Mouse (Mus musculus) heart, embryonic 11.5 days (tissue): ENCODE measurements around the gene Chpf2. TPM values are rescaled to one million over a fixed set of nuclear protein-coding genes. Genes with fewer than 3 reads are reported as not detected.

ENCODE experiments used
- ATAC-seq: fragments of 200-750 bp; cut with Nextera tagmentation; replicated peaks from 2 replicates; pipeline ENCODE4 v1.8.0; 2017; ENCODE audit warnings: moderate library complexity; ENCODE audit not compliant: insufficient number of reproducible peaks, low FRiP score, low TSS enrichment
- H3K27ac ChIP-seq: fragments of 300-500 bp; sonication (generic); 2 replicates; pipeline ENCODE4 v1.5.1; 2014; ENCODE audit warnings: mild to moderate bottlenecking, low read depth, low read length
- H3K27me3 ChIP-seq: fragments of 300-500 bp; sonication (generic); 2 replicates; pipeline ENCODE4 v1.6.1; 2014; ENCODE audit warnings: mild to moderate bottlenecking, low read length, mixed read lengths; ENCODE audit not compliant: control insufficient read depth, insufficient read depth
- H3K36me3 ChIP-seq: fragments of 300-500 bp; sonication (generic); 2 replicates; pipeline ENCODE4 v1.6.1; 2014; ENCODE audit warnings: mild to moderate bottlenecking, low read length, moderate library complexity, mixed read lengths; ENCODE audit not compliant: control insufficient read depth, insufficient read depth
- H3K4me1 ChIP-seq: fragments of 300-500 bp; sonication (generic); 2 replicates; pipeline ENCODE4 v1.6.1; 2014; ENCODE audit warnings: low read length; ENCODE audit not compliant: control insufficient read depth, insufficient read depth
- H3K4me2 ChIP-seq: fragments of 300-500 bp; sonication (generic); 2 replicates; pipeline ENCODE4 v1.6.1; 2014; ENCODE audit warnings: mild to moderate bottlenecking, moderate library complexity
- H3K4me3 ChIP-seq: fragments of 300-500 bp; sonication (generic); 2 replicates; pipeline ENCODE4 v1.5.1; 2014; ENCODE audit warnings: low read depth, low read length
- H3K9ac ChIP-seq: fragments of 300-500 bp; sonication (generic); 2 replicates; pipeline ENCODE4 v1.6.1; 2014; ENCODE audit warnings: mild to moderate bottlenecking, low read depth, low read length, moderate library complexity
- H3K9me3 ChIP-seq: fragments of 300-500 bp; sonication (generic); replicated peaks from 2 replicates; pipeline ENCODE4 v1.6.1; 2016; ENCODE audit warnings: low read length; ENCODE audit not compliant: control insufficient read depth
- WGBS: fragments of 180-500 bp; shearing (Covaris S2); extraction: QIAGEN DNeasy Blood & Tissue Kit; methylation state at CpG from one replicate; pipeline ENCODE4 v1.1.7; 2014; ENCODE audit not compliant: insufficient replicate concordance; 5-methylcytosine and 5-hydroxymethylcytosine counted together
- polyA plus RNA-seq: library from polyadenylated mRNA; unstranded; fragments of >200 nt; fragmentation: Nextera tagmentation; extraction: Ambion mirVana; gene quantifications from 2 replicates; pipeline ENCODE4 v1.2.1, GENCODE M21; 2014

Chpf2 gene
- polyA plus RNA-seq, 1 experiment from 2014 or later = 8.1 TPM

GRCm38 (mm10) chr5:24587200-24587577, 648 bp downstream of the Chpf2 start:
- ATAC-seq = peak; percentile 45; the same call in 1 of the 2 replicates
- Histone ChIP-seq H3K4me1 (peaks cover 23% of the 10 kb centered on the region), H3K9me3 (no peaks in the 10 kb centered on the region), H3K27me3 (no peaks in the 10 kb centered on the region), H3K36me3 (peaks cover 13% of the 10 kb centered on the region), H3K4me3 (peak overlapping the region; percentile 91), H3K27ac (peak overlapping the region; percentile 84), H3K9ac (peak overlapping the region; percentile 90), H3K4me2 (peak overlapping the region; percentile 72)
- WGBS = 15% methylated on average over 4 of the region's 4 CpGs

- peaks cover 31% of the 10 kb centered on the region for H3K36me3 ChIP-seq
- H3K4me2 ChIP-seq = no peak overlapping the region
- H3K4me3 ChIP-seq = no peak overlapping the region
- no peak overlapping the region; the same call in 1 of the 2 replicates for H3K9ac ChIP-seq
- WGBS = 85% methylated on average over 20 of the region's 20 CpGs
- H3K4me1 ChIP-seq = peaks cover 29% of the 10 kb centered on the region
- no peaks in the 10 kb centered on the region for H3K27me3 ChIP-seq
- no peaks in the 10 kb centered on the region for H3K9me3 ChIP-seq
- H3K27ac ChIP-seq = no peak overlapping the region
- ATAC-seq = no peak
Observed at GRCm38 (mm10) chr5:24589511-24590500, 3.3 kb downstream of the Chpf2 start.

- H3K27ac ChIP-seq = no peak overlapping the region; the same call in 1 of the 2 replicates
- H3K9ac ChIP-seq = peak overlapping the region; percentile 28; the same call in 1 of the 2 replicates
- H3K4me1 ChIP-seq = peaks cover 29% of the 10 kb centered on the region
- H3K27me3 ChIP-seq = no peaks in the 10 kb centered on the region
- H3K4me3 ChIP-seq = no peak overlapping the region
- H3K4me2 ChIP-seq = peak overlapping the region; percentile 41
- no peaks in the 10 kb centered on the region for H3K9me3 ChIP-seq
- 26% methylated on average over 23 of the region's 23 CpGs for WGBS
- peaks cover 40% of the 10 kb centered on the region for H3K36me3 ChIP-seq
- 0 out of 2 replicates have a peak, but pooled peaks have one; percentile 23 for ATAC-seq
Observed at GRCm38 (mm10) chr5:24591268-24591721, 4.8 kb downstream of the Chpf2 start.

- no peaks in the 10 kb centered on the region for H3K27me3 ChIP-seq
- H3K9ac ChIP-seq = peak overlapping the region; percentile 28; the same call in 1 of the 2 replicates
- peak overlapping the region; percentile 41; the same call in 1 of the 2 replicates for H3K4me2 ChIP-seq
- WGBS = 65% methylated on average over 24 of the region's 24 CpGs
- H3K4me1 ChIP-seq = peaks cover 31% of the 10 kb centered on the region
- no peaks in the 10 kb centered on the region for H3K9me3 ChIP-seq
- H3K36me3 ChIP-seq = peaks cover 40% of the 10 kb centered on the region
- no peak overlapping the region for H3K27ac ChIP-seq
- H3K4me3 ChIP-seq = no peak overlapping the region
- ATAC-seq = no peak
Observed at GRCm38 (mm10) chr5:24591796-24592470, 5.4 kb downstream of the Chpf2 start.

GRCm38 (mm10) chr5:24592471-24593160, 6.1 kb downstream of the Chpf2 start:
- H3K36me3 ChIP-seq = peaks cover 40% of the 10 kb centered on the region
- no peak overlapping the region for H3K9ac ChIP-seq
- H3K4me1 ChIP-seq = peaks cover 26% of the 10 kb centered on the region
- H3K9me3 ChIP-seq = no peaks in the 10 kb centered on the region
- H3K4me3 ChIP-seq = no peak overlapping the region
- no peak overlapping the region for H3K4me2 ChIP-seq
- no peaks in the 10 kb centered on the region for H3K27me3 ChIP-seq
- no peak overlapping the region for H3K27ac ChIP-seq
- 59% methylated on average over 21 of the region's 21 CpGs for WGBS
- no peak for ATAC-seq

GRCm38 (mm10) chr5:24593230-24593629, 6.7 kb downstream of the Chpf2 start:
- no peak overlapping the region for H3K9ac ChIP-seq
- peaks cover 24% of the 10 kb centered on the region for H3K4me1 ChIP-seq
- peaks cover 40% of the 10 kb centered on the region for H3K36me3 ChIP-seq
- no peak for ATAC-seq
- 77% methylated on average over 10 of the region's 10 CpGs for WGBS
- H3K27me3 ChIP-seq = no peaks in the 10 kb centered on the region
- no peak overlapping the region for H3K4me2 ChIP-seq
- H3K4me3 ChIP-seq = no peak overlapping the region
- H3K9me3 ChIP-seq = no peaks in the 10 kb centered on the region
- no peak overlapping the region for H3K27ac ChIP-seq

- 71% methylated on average over 10 of the region's 10 CpGs for WGBS
- Histone ChIP-seq H3K4me1 (peaks cover 29% of the 10 kb centered on the region), H3K9me3 (no peaks in the 10 kb centered on the region), H3K36me3 (peaks cover 40% of the 10 kb centered on the region), H3K4me3 (no peak overlapping the region), H3K27ac (no peak overlapping the region), H3K4me2 (no peak overlapping the region), H3K27me3 (no peaks in the 10 kb centered on the region), H3K9ac (no peak overlapping the region)
- ATAC-seq = no peak
Observed at GRCm38 (mm10) chr5:24593928-24594327, 7.4 kb downstream of the Chpf2 start.

GRCm38 (mm10) chr5:24594346-24594745, 7.8 kb downstream of the Chpf2 start:
- peaks cover 40% of the 10 kb centered on the region for H3K36me3 ChIP-seq
- no peaks in the 10 kb centered on the region for H3K27me3 ChIP-seq
- H3K9me3 ChIP-seq = no peaks in the 10 kb centered on the region
- ATAC-seq = no peak
- 85% methylated on average over 5 of the region's 5 CpGs for WGBS
- no peak overlapping the region for H3K9ac ChIP-seq
- no peak overlapping the region for H3K27ac ChIP-seq
- no peak overlapping the region for H3K4me2 ChIP-seq
- H3K4me3 ChIP-seq = no peak overlapping the region
- peaks cover 33% of the 10 kb centered on the region for H3K4me1 ChIP-seq
